Mouse (Mus musculus): Measurements from ENCODE around the gene Pstpip1.

The Pstpip1 gene

DNA sequence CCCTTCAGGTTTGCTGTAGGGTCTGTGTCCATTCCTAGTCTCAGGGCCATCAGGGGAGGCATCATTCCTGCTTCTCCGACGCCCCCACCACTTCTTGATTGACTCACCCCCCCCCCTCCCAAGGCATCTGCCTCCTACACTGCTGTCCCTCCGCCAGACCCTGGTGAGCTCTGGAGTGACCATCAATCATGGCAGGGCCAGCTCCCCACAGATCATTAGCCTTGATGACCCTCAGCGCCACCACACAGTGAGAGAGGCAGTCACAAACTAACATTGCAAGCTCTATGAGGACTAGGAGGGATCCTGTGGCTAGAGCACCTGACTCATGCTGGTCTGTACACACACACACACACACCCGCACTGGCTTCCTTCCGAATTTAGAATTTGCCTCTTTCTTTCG is 15.2 kb downstream of the Pstpip1 start:
- in situ Hi-C loops (cut with MboI; ENCODE audit: low sequenced_read_pairs): no loop called here

DNA sequence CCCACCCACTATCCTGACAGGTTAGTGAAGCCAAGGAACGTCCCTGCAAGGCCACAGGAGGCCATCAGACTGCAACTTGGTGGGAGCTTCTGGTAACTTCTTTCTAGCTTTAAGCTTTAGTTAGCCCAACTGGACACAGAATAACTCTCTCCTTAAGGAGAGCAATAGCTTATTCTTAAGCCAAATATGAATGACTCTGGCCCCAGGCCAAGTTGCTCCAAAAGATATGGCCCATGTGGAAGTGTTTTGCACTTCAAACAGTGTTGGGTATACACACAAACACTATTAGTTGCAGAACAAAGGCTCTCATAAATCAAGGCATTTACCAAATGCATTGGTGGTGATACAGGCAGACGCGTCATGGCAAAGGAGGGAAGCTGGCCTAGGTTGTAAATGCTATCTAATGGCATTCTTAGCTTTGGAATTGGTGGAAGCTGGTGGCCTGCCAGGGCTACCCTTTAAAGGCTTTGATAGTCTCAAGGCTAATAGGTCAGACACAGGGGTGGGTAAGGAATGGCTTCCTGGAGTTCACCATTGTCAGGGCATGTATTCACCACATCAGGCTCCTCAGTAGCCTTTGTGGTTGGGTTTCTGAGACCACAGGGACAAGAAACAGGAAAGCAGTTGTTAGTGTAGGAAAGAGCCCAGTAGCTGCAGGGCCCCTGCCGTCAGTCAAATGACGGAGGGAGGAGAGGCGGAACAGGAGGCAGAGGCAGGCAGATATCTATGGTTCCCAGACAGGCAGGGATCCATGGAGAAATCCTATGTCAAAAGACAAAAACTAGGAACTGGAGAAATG is 16.7 kb downstream of the Pstpip1 start:
- in situ Hi-C loops (cut with MboI; ENCODE audit: low sequenced_read_pairs): no loop called here

DNA sequence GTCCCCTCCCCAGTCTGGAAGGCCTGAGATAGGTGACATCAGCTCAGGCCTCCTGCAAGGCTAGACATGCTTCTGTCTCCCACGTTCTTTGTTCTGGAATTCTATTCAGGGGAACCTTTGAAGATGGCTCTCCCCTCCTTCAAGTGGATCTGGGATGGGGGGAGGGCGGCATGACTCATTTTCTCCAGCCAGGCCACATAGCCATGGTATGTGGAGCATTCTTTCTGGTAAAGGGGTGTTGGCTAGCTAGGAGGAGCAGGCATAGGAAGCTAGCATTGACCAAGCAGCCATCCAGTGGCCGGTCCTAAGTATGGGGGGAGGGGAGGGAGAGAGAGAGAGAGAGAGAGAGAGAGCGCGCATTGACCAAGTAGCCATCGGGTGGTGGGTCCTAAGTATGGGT is 17.8 kb downstream of the Pstpip1 start:
- in situ Hi-C loops (cut with MboI; ENCODE audit: low sequenced_read_pairs): no loop called here

- in situ Hi-C loops (cut with MboI; ENCODE audit: low sequenced_read_pairs): no loop called here
Measured at GRCm38 (mm10) chr9:56108174-56108573, 18.4 kb downstream of the Pstpip1 start.

GRCm38 (mm10) chr9:56118091-56118490 is 28.3 kb downstream of the Pstpip1 start:
- in situ Hi-C loops (cut with MboI; ENCODE audit: low sequenced_read_pairs): no loop called here

GRCm38 (mm10) chr9:56118582-56118981 is 28.8 kb downstream of the Pstpip1 start:
- in situ Hi-C loops (cut with MboI; ENCODE audit: low sequenced_read_pairs): no loop called here

DNA sequence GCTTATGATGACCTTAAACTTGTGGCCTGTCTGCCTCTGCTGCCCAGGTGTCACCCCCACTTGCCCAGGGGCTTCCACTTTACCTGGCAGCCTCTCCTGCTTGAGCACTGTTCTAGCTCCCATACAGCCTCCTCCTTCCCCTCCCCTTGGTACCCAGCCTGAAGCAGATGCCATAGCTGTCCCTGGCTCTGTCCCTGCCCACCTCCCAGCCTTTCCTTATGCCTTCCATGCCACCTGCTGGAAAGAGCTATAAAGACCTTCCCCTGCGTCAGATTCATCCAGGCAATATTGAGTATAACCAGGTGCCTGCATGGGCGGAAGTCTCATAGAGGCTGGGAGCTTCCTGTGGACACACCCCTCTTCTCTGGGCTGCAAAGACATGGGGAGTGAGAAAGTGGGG is 29.9 kb downstream of the Pstpip1 start:
- in situ Hi-C loops (cut with MboI; ENCODE audit: low sequenced_read_pairs): no loop called here

DNA sequence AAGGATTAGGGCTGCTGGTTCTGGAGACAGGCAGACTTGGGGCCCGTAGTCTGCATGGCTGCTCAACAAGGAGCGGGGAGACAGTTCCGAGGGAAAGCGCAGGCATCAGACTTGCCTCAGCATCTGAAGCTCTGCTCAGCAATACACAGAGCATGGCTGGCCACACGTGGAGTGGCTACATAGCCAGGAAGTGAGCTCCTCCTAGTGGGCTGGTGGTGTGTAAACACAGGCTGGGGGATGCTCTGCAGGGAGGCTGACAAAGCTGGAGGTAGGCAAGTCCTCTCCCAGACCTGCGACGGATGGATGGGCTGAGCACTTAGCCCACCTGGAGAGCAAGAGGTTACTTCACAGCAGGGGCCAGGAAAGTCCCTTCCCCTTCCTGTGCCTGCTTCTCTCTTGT is 31.3 kb downstream of the Pstpip1 start:
- in situ Hi-C loops (cut with MboI; ENCODE audit: low sequenced_read_pairs): no loop called here

DNA sequence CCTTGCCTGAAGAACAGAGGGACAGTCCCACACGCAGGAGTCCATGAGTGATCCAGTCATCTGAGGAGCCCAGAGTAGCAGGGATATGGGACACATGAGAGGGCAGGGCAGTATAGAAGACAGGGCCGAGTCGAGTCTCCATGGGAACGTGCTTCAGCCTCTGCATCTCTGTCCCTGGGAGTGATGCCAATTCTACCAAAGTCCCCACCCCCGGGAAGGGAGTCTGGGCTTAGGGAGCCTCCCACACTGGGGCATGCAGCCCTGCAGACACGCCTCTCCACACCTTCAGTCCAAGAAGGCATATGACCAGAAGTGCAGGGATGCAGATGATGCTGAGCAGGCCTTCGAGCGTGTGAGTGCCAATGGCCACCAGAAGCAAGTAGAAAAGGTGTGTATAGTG is 33.2 kb downstream of the Pstpip1 start:
- in situ Hi-C loops (cut with MboI; ENCODE audit: low sequenced_read_pairs): no loop called here

GRCm38 (mm10) chr9:56123613-56124012 is 33.9 kb downstream of the Pstpip1 start:
- in situ Hi-C loops (cut with MboI; ENCODE audit: low sequenced_read_pairs): no loop called here

DNA sequence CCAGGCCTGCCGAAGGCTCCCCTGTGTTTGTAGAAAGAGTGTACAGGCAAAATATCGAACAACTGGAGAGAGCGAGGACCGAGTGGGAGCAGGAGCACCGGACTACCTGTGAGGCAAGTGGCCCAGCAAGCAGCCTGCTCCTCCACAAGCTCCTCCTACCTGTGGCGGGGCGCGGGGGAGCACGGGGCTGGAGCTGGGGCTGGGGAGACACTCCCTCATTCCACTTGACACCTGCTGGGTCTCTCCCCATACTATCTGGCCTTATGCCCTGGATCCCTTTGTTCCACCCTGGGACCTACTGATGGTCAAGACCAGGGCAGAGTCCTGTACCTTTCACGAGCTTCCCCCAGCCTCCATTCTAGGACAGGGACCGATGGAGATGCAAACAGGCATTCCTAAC is 34.8 kb downstream of the Pstpip1 start:
- in situ Hi-C loops (cut with MboI; ENCODE audit: low sequenced_read_pairs): no loop called here

DNA sequence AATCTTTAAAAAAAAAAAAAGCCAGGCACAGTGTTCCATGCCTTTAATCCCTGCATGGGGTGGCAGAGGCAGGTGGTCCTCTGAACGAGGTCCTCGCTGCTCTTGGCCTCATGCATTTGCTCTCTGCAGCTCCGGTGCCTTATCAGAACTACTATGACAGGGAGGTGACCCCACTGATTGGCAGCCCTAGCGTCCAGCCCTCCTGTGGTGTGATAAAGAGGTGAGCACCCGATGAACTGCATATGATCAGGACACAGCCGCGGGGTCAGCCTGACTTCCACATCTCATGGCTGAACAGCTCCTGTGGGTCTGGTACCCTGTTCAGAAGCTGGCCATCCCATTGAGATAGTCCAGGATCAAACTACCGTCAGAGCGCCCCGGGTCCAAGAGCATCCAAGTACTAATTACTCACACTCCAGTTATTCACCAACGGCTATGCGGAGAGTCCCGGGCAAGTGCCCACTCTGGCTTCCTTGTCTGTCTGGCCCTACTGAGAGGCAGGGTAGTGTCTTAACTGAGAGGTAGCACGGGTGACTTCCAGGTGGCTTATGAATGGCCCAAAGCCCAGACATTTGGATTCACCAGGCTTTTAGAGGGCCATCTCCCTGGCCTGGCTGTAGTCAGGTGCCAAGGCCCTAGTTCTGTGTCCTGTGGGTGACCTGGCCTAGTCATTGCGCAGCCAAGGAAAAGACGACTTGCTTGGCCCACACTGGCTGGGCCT is 36.9 kb downstream of the Pstpip1 start:
- in situ Hi-C loops (cut with MboI; ENCODE audit: low sequenced_read_pairs): no loop called here

GRCm38 (mm10) chr9:56128331-56128730 is 38.6 kb downstream of the Pstpip1 start:
- in situ Hi-C loops (cut with MboI; ENCODE audit: low sequenced_read_pairs): no loop called here

DNA sequence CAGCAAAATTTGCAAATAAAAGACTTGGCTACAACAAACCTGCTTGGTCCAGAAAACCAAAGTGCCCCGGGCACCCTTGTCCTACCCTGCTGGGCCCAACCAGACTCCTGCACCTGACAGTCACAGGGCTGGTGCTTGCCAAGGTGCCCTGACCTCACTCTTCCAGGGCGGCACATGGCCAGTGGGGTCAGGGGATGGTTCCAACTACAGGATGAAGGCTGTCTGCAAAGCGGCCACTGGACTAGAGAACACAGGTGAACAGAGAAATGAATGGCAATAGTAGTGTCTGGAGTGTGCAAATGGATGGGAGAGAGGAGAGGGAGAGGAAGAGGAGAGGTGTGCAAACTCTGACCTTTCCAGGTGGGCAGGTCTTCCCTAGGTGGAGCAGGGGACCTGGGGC is 40.2 kb downstream of the Pstpip1 start:
- in situ Hi-C loops (cut with MboI; ENCODE audit: low sequenced_read_pairs): no loop called here

GRCm38 (mm10) chr9:56130536-56130935 is 40.8 kb downstream of the Pstpip1 start:
- in situ Hi-C loops (cut with MboI; ENCODE audit: low sequenced_read_pairs): no loop called here

DNA sequence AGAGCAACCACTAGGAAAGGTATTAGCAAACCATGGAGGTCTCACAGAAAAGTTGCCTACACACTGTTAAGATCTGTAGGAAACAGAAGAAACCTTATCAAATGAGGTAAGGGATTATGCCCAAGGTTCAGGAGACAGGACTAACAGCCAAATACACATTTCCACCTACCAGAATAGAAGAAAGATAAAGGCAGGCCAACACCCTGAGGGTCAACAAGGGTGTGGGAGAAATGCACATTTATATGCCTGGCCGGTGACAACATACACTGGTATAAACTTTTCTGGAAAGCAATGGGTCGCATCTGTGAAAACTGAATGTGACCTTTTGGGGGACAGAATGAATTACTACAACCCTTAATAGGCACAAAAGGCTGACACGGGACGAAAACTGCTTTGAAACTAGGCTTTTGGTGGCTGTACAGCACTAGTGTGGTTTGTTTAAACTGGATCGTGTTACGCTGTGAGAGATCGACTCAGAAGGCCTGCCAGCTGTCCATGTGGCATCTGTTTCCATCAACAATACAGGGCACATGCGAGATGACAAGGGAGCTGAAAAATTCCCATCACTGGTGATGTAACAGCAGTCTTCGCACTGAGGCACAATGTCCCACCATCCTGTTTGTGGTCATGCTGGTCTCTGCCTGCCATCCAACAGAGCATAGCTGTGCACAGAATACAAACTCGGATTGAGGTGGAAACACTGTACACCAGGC is 42.2 kb downstream of the Pstpip1 start:
- in situ Hi-C loops (cut with MboI; ENCODE audit: low sequenced_read_pairs): no loop called here

DNA sequence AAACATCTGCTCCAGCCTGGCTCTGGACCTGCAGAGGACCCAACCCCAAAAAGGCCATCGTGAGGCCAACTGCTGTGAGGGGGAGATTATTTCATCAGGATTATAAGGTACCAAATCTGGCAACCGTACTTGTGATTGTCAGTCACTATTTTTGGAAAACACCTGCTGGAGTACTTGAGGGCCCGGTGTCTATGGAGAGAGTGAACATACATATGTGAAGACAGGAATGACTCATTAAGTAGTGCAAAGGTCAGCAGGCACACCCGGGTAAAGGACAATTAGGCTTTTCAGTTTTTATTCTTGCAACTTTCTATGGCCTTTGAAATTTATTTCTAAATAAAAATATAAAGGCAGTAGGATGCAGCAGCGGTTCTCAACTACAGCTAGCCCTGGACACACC is 44.2 kb downstream of the Pstpip1 start:
- in situ Hi-C loops (cut with MboI; ENCODE audit: low sequenced_read_pairs): no loop called here

GRCm38 (mm10) chr9:56134614-56135013 is 44.9 kb downstream of the Pstpip1 start:
- in situ Hi-C loops (cut with MboI; ENCODE audit: low sequenced_read_pairs): no loop called here

DNA sequence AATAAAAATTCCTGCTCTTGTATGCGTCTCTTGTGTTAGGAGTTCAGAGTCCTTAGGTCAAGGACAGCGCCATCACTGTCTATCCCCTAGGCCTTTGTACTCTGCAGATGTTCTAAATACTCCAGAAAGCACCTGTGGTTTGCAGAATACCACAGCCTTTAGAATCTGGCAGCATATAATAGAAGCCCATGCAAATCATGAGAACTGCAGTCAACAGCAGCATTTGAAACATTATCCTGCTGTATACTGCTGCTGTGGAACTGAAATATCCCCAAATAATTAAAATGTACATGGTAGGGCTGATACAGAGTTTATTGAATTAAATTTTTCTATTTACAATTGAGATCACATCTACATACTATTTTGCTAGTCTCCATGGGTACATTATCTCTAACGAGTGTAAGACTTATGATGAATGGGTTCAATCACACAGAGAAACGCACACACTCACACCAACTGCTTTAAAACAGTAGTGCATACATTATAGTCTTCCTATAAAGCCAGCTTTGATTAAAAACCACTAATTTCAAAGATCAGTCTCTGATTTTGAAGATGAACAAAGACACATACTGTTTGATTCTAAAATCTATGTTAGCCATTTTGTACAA is 45.9 kb downstream of the Pstpip1 start:
- in situ Hi-C loops (cut with MboI; ENCODE audit: low sequenced_read_pairs): no loop called here

DNA sequence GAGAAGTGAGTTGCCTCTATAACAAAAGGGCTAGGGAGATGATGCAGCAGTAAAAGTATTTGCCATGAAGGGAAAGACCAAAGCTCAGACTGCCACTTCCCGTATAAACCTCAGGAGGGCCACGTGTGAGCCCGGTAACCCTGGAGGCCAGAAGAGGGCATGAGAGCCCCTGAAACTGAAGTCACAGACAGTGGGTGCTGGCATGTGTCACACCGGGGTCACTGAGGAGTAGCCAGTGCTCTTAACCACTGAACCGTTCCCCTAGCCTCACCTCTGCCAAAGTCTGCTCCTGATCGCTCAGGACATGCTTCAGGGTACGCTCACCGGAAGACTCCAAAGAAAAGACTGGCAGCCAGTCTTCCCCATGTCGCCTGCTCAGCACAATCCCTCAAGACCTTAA is 52.0 kb downstream of the Pstpip1 start:
- in situ Hi-C loops (cut with MboI; ENCODE audit: low sequenced_read_pairs): no loop called here

GRCm38 (mm10) chr9:56144366-56145003 is 54.7 kb downstream of the Pstpip1 start:
- in situ Hi-C loops (cut with MboI; ENCODE audit: low sequenced_read_pairs): no loop called here
